Mouse (Mus musculus) cerebellum, adult 2 months (tissue): Measurements from ENCODE around the gene Aaed1. TPM values are rescaled to one million over a fixed set of nuclear protein-coding genes. Genes with fewer than 3 reads are reported as not detected.

Experiments used
- DNase-seq, 2 experiments: peaks; one replicate each; pipeline ENCODE4 v3.0.0; 2021
- H3K27ac ChIP-seq: fragments of 200-500 bp; 2 replicates; pipeline ENCODE4 v1.5.1; 2012; ENCODE audit warnings: low read length, control low read depth, inconsistent platforms; ENCODE audit not compliant: insufficient read depth
- H3K27me3 ChIP-seq: fragments of 200-500 bp; 2 replicates; pipeline ENCODE4 v1.6.1; 2012; ENCODE audit warnings: inconsistent platforms, mild to moderate bottlenecking, low read length, moderate library complexity; ENCODE audit not compliant: control insufficient read depth, insufficient read depth
- H3K4me1 ChIP-seq: fragments of 200-500 bp; 2 replicates; pipeline ENCODE4 v1.6.1; 2011; ENCODE audit warnings: low read length; ENCODE audit not compliant: control insufficient read depth, insufficient read depth
- H3K4me3 ChIP-seq: fragments of 200-500 bp; replicated peaks from 2 replicates; pipeline ENCODE3; 2011; ENCODE audit warnings: mild to moderate bottlenecking, low read depth, low read length, control low read depth; ENCODE audit not compliant: insufficient read depth
- CTCF ChIP-seq: fragments of 200-500 bp; IDR thresholded peaks from 2 replicates; pipeline ENCODE4 v1.5.1; 2011; ENCODE audit warnings: low read depth, mild to moderate bottlenecking, control low read depth, low read length, moderate library complexity, borderline replicate concordance; ENCODE audit not compliant: insufficient read depth
- POLR2A ChIP-seq: fragments of 200-500 bp; IDR thresholded peaks from 2 replicates; pipeline ENCODE4 v1.6.1; 2011; ENCODE audit warnings: low read length, control low read depth, borderline replicate concordance; ENCODE audit not compliant: insufficient read depth
- WGBS: fragments of 180-500 bp; shearing (Covaris S2); methylation state at CpG from one replicate; pipeline ENCODE4 v1.1.7; 2018; 5-methylcytosine and 5-hydroxymethylcytosine counted together
- polyA plus RNA-seq: library from polyadenylated mRNA; depleted of rRNA; stranded (reverse); fragments of >200 nt; gene quantifications from 2 replicates; pipeline ENCODE4 v1.2.3, GENCODE M21; 2012

The Aaed1 gene
- polyA plus RNA-seq, 1 experiment: 21.5 TPM

- Histone ChIP-seq H3K27ac (no peak overlapping the region), H3K4me1 (no peaks in the 10 kb centered on the region), H3K4me3 (no peak overlapping the region), H3K27me3 (no peaks in the 10 kb centered on the region)
- TF ChIP-seq CTCF (no peak), POLR2A (no peak)
- no peak for DNase-seq
- 7% methylated on average over 2 of the region's 2 CpGs for WGBS
These were observed 5.8 kb upstream of the Aaed1 start for GRCm38 (mm10) chr13:64318355-64318754.

- no peaks in the 10 kb centered on the region for H3K27me3 ChIP-seq
- peak in 1 of 2 experiments; percentile 53 for DNase-seq
- TF ChIP-seq POLR2A (no peak), CTCF (peak; percentile 29; the same call in 1 of the 2 replicates)
- no peak overlapping the region for H3K4me3 ChIP-seq
- no peak overlapping the region for H3K27ac ChIP-seq
- WGBS: 2% methylated on average over 3 of the region's 3 CpGs
- peaks cover 4% of the 10 kb centered on the region; the same call in 1 of the 2 replicates for H3K4me1 ChIP-seq
These were observed 3.1 kb upstream of the Aaed1 start for GRCm38 (mm10) chr13:64315483-64316050.

GRCm38 (mm10) chr13:64314041-64314440 is 1.5 kb upstream of the Aaed1 start:
- H3K4me1 ChIP-seq: peaks cover 9% of the 10 kb centered on the region
- no peak overlapping the region for H3K4me3 ChIP-seq
- H3K27ac ChIP-seq: no peak overlapping the region
- H3K27me3 ChIP-seq: no peaks in the 10 kb centered on the region
- no peak for DNase-seq
- TF ChIP-seq POLR2A (no peak), CTCF (no peak)
- WGBS: 75% methylated on average over 3 of the region's 3 CpGs

GRCm38 (mm10) chr13:64312916-64313289 is 393 bp upstream of the Aaed1 start:
- TF ChIP-seq CTCF (no peak), POLR2A (no peak)
- 0% methylated on average over 2 of the region's 2 CpGs for WGBS
- Histone ChIP-seq H3K27ac (0 out of 2 replicates have a peak overlapping the region, but pooled peaks have one; percentile 35), H3K4me1 (peaks cover 9% of the 10 kb centered on the region), H3K4me3 (peak overlapping the region; percentile 67), H3K27me3 (no peaks in the 10 kb centered on the region)
- no peak for DNase-seq

- TF ChIP-seq POLR2A (no peak), CTCF (no peak)
- no peak for DNase-seq
- WGBS: 11% methylated on average over 1 of the region's 1 CpGs
- H3K4me1 ChIP-seq: peaks cover 17% of the 10 kb centered on the region
- H3K27me3 ChIP-seq: no peaks in the 10 kb centered on the region
- H3K27ac ChIP-seq: no peak overlapping the region
- peak overlapping the region; percentile 91 for H3K4me3 ChIP-seq
These were observed 1.2 kb downstream of the Aaed1 start for GRCm38 (mm10) chr13:64311266-64311665.

- WGBS: 91% methylated on average over 6 of the region's 6 CpGs
- Histone ChIP-seq H3K27ac (no peak overlapping the region), H3K27me3 (no peaks in the 10 kb centered on the region), H3K4me3 (peak overlapping the region; percentile 37), H3K4me1 (peaks cover 17% of the 10 kb centered on the region)
- TF ChIP-seq POLR2A (no peak), CTCF (no peak)
- no peak for DNase-seq
These were observed 1.9 kb downstream of the Aaed1 start for GRCm38 (mm10) chr13:64310585-64310984.

- Histone ChIP-seq H3K4me3 (peak overlapping the region; percentile 19), H3K4me1 (peaks cover 17% of the 10 kb centered on the region), H3K27me3 (no peaks in the 10 kb centered on the region), H3K27ac (no peak overlapping the region)
- 81% methylated on average over 11 of the region's 11 CpGs for WGBS
- no peak for DNase-seq
- TF ChIP-seq CTCF: no peak
- no peak for TF ChIP-seq POLR2A
These were observed 2.7 kb downstream of the Aaed1 start for GRCm38 (mm10) chr13:64309842-64310241.

GRCm38 (mm10) chr13:64309036-64309435 is 3.5 kb downstream of the Aaed1 start:
- Histone ChIP-seq H3K4me1 (peaks cover 17% of the 10 kb centered on the region), H3K27me3 (no peaks in the 10 kb centered on the region), H3K27ac (no peak overlapping the region), H3K4me3 (no peak overlapping the region)
- TF ChIP-seq POLR2A: no peak
- peak; percentile 41; the same call in 1 of the 2 replicates for TF ChIP-seq CTCF
- DNase-seq: no peak
- 45% methylated on average over 5 of the region's 5 CpGs for WGBS
